Mouse (Mus musculus): ENCODE results near the gene Mab21l3. TPM values are rescaled to one million over a fixed set of nuclear protein-coding genes. Genes with fewer than 3 reads are reported as not detected.

Gene Mab21l3
- polyA plus RNA-seq, 1 experiment: 0.35 TPM

- no peaks in the 10 kb centered on the region for H3K27me3 ChIP-seq (ENCODE audit: control insufficient read depth, insufficient read depth, low read length)
- peaks cover 16% of the 10 kb centered on the region for H3K4me1 ChIP-seq (ENCODE audit: control insufficient read depth, insufficient read depth, insufficient read length, low read length)
- H3K27ac ChIP-seq (ENCODE audit: insufficient read depth, low read depth, low read length): no peak overlapping the region; the same call in 1 of the 2 replicates
- no peaks in the 10 kb centered on the region for H3K36me3 ChIP-seq (ENCODE audit: control insufficient read depth, insufficient read depth, low read length)
- 83% methylated on average over 2 of the region's 2 CpGs for WGBS
- no peak overlapping the region for H3K4me3 ChIP-seq (ENCODE audit: low read depth, low read length)
- TF ChIP-seq CTCF (IDR thresholded peaks at IDR 0.05; ENCODE audit: extremely low read depth, insufficient read length, insufficient replicate concordance, low read depth, low read length): no peak
- no peak for TF ChIP-seq POLR2A (IDR thresholded peaks at IDR 0.05; ENCODE audit: low read depth, low read length)
These were observed 65.0 kb downstream of the Mab21l3 start for GRCm38 (mm10) chr3:101783793-101784192.

DNA sequence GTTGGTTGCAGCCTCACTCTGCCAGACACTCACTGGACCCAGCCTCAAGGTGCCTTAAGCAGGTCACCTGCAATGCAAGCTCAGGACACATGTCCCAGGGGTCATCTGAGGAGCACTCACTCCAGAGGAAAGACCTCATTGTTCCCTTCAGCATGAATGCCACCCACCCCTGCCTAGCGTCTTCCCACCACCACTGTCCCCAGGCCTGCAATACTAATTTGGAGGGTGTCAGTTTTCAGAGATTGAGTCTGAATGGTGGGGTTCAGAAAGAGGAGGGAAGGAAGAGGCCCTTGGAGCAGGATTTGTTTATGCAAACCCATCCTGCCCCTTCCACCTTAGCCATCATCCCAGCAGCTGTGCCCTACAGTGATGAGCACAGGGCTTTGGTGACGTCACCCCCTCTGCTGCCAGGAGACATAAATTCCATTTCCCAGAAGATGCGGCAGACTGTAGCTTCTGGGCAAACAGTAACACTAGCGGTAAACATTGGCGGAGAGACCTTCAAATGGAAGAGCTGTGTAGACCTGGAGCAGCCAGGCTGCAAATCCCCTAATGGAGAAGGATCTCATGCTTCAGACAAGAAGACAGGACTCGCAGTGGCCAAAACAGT, 67.8 kb downstream of the Mab21l3 start:
- H3K27ac ChIP-seq (ENCODE audit: insufficient read depth, low read depth, low read length): no peak overlapping the region
- H3K4me1 ChIP-seq (ENCODE audit: control insufficient read depth, insufficient read depth, insufficient read length, low read length): peaks cover 16% of the 10 kb centered on the region
- no peaks in the 10 kb centered on the region for H3K36me3 ChIP-seq (ENCODE audit: control insufficient read depth, insufficient read depth, low read length)
- no peak for TF ChIP-seq POLR2A (IDR thresholded peaks at IDR 0.05; ENCODE audit: low read depth, low read length)
- no peak for TF ChIP-seq CTCF (IDR thresholded peaks at IDR 0.05; ENCODE audit: extremely low read depth, insufficient read length, insufficient replicate concordance, low read depth, low read length)
- H3K4me3 ChIP-seq (ENCODE audit: low read depth, low read length): no peak overlapping the region
- 79% methylated on average over 6 of the region's 6 CpGs for WGBS
- H3K27me3 ChIP-seq (ENCODE audit: control insufficient read depth, insufficient read depth, low read length): no peaks in the 10 kb centered on the region

DNA sequence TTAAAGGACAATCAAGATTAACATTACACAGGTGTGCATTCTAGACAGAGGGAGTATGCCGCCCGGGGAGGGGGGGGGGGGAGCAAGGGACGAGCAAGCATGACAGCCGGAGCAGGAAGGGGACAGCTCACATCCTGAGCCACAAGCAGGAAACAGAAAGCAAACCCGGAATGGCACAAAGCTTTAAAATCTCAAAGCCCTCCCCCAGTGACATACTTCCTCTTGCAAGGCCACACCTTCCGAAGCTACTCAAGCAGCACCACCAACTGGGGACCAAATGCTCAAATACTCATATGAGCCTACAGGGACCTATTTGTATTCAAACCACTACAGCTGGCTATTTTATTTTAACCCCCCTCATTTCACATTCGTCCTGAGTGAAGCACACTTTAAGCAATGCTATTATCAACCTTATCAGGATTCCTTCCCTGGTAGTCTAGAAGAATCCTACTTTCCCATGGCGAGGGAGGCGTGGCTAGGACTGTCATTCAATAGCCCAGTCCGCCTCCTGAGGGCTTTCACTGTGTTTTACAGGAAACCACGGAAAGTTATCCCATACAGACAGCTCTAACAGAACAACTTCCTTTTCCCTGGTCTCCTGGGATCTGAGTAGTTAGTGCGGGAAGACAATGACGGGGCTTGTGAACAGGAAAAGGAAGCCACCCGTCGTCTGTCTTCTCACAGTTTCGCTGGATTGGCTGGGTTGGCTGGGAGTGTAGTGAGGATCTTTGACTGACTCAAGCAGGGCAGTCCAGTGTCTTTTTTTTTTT, 69.7 kb downstream of the Mab21l3 start:
- Histone ChIP-seq H3K27ac (ENCODE audit: insufficient read depth, low read depth, low read length) (no peak overlapping the region), H3K4me3 (ENCODE audit: low read depth, low read length) (no peak overlapping the region), H3K36me3 (ENCODE audit: control insufficient read depth, insufficient read depth, low read length) (no peaks in the 10 kb centered on the region), H3K27me3 (ENCODE audit: control insufficient read depth, insufficient read depth, low read length) (no peaks in the 10 kb centered on the region), H3K4me1 (ENCODE audit: control insufficient read depth, insufficient read depth, insufficient read length, low read length) (peaks cover 3% of the 10 kb centered on the region; the same call in 1 of the 2 replicates)
- 75% methylated on average over 16 of the region's 16 CpGs for WGBS
- TF ChIP-seq CTCF (IDR thresholded peaks at IDR 0.05; ENCODE audit: extremely low read depth, insufficient read length, insufficient replicate concordance, low read depth, low read length): no peak
- no peak for TF ChIP-seq POLR2A (IDR thresholded peaks at IDR 0.05; ENCODE audit: low read depth, low read length)

DNA sequence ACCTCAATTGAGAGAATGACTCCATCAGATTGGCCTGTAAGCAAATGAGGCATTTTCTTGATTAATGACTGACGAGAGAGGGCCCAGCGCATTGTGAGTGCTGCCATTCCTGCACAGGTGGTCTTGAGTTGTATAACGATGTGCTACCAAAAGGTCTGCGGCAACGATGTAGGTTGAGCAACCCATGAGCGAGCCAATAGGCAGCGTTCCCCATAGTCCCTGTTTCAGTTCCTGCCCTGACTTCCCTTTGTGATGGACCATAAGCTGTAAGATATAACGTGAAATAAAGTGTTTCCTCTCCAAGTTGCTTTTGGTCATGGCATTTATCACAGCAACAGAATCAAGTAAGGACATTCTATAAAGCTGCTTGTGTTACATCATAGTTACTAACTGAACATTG, 73.0 kb downstream of the Mab21l3 start:
- TF ChIP-seq CTCF (IDR thresholded peaks at IDR 0.05; ENCODE audit: extremely low read depth, insufficient read length, insufficient replicate concordance, low read depth, low read length): no peak
- WGBS: 92% methylated on average over 8 of the region's 8 CpGs
- Histone ChIP-seq H3K36me3 (ENCODE audit: control insufficient read depth, insufficient read depth, low read length) (no peaks in the 10 kb centered on the region), H3K27ac (ENCODE audit: insufficient read depth, low read depth, low read length) (no peak overlapping the region), H3K27me3 (ENCODE audit: control insufficient read depth, insufficient read depth, low read length) (no peaks in the 10 kb centered on the region), H3K4me3 (ENCODE audit: low read depth, low read length) (no peak overlapping the region), H3K4me1 (ENCODE audit: control insufficient read depth, insufficient read depth, insufficient read length, low read length) (no peaks in the 10 kb centered on the region)

DNA sequence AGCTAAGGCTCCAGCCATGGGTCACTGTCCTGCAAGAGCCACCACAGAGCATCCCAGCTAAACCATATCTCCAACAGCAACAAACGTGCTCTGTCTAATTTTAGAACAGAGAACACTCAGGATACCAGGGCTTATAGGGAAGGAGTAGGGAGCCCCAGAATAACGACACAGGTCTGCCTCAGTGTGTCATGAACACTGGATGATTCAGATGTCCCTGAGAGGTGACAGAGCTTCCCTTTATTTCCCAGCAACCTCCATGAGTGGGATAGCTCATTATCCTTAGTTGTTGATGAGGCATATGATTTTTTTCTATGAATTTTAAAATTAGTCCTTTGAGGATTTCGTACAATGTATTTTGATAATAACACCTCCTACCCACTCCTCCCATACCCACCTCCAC, 78.2 kb downstream of the Mab21l3 start:
- no peak for TF ChIP-seq POLR2A (IDR thresholded peaks at IDR 0.05; ENCODE audit: low read depth, low read length)
- no peak for TF ChIP-seq CTCF (IDR thresholded peaks at IDR 0.05; ENCODE audit: extremely low read depth, insufficient read length, insufficient replicate concordance, low read depth, low read length)
- Histone ChIP-seq H3K4me3 (ENCODE audit: low read depth, low read length) (no peak overlapping the region), H3K4me1 (ENCODE audit: control insufficient read depth, insufficient read depth, insufficient read length, low read length) (no peaks in the 10 kb centered on the region), H3K27ac (ENCODE audit: insufficient read depth, low read depth, low read length) (no peak overlapping the region), H3K36me3 (ENCODE audit: control insufficient read depth, insufficient read depth, low read length) (no peaks in the 10 kb centered on the region), H3K27me3 (ENCODE audit: control insufficient read depth, insufficient read depth, low read length) (no peaks in the 10 kb centered on the region)
- WGBS: 82% methylated on average over 3 of the region's 3 CpGs

GRCm38 (mm10) chr3:101763566-101763965, 85.2 kb downstream of the Mab21l3 start:
- Histone ChIP-seq H3K27me3 (ENCODE audit: control insufficient read depth, insufficient read depth, low read length) (no peaks in the 10 kb centered on the region), H3K4me1 (ENCODE audit: control insufficient read depth, insufficient read depth, insufficient read length, low read length) (no peaks in the 10 kb centered on the region), H3K36me3 (ENCODE audit: control insufficient read depth, insufficient read depth, low read length) (no peaks in the 10 kb centered on the region), H3K4me3 (ENCODE audit: low read depth, low read length) (no peak overlapping the region), H3K27ac (ENCODE audit: insufficient read depth, low read depth, low read length) (no peak overlapping the region)
- TF ChIP-seq CTCF (IDR thresholded peaks at IDR 0.05; ENCODE audit: extremely low read depth, insufficient read length, insufficient replicate concordance, low read depth, low read length): no peak
- no peak for TF ChIP-seq POLR2A (IDR thresholded peaks at IDR 0.05; ENCODE audit: low read depth, low read length)

Other genes with a start within 250 kb of the Mab21l3 start
- 458 and 1,132 TPM in 2 replicates for gene Atp1a1, start 244.3 kb downstream of the Mab21l3 start, polyA plus RNA-seq (2012; rRNA removed)
- 4.9 and 5.0 TPM in 2 replicates for gene Slc22a15, start 75.5 kb upstream of the Mab21l3 start, polyA plus RNA-seq (2012; rRNA removed)
- gene Nhlh2, start 161.1 kb upstream of the Mab21l3 start, polyA plus RNA-seq (2012; rRNA removed): 0.05 TPM in 1 of 2 replicates, not detected in the other
- gene Casq2, start 237.5 kb upstream of the Mab21l3 start, polyA plus RNA-seq (2012; rRNA removed): 0.77 and 1.1 TPM in 2 replicates